Mouse (Mus musculus) midbrain, postnatal 0 days (tissue): ENCODE data around the gene 2010003K11Rik. TPM values are rescaled to one million over a fixed set of nuclear protein-coding genes. Genes with fewer than 3 reads are reported as not detected.

Experiments used
- ATAC-seq: fragments of 200-750 bp; cut with Nextera tagmentation; 2 replicates; pipeline ENCODE4 v1.8.0; 2017; ENCODE audit warnings: moderate number of reproducible peaks, mild to moderate bottlenecking, moderate TSS enrichment, moderate library complexity; ENCODE audit not compliant: low FRiP score
- DNase-seq: peaks from one replicate; pipeline ENCODE4 v3.0.0-alpha.2; 2015; ENCODE audit warnings: low spot score
- H3K27ac ChIP-seq: fragments of 300-500 bp; sonication (generic); 2 replicates; pipeline ENCODE4 v1.5.1; 2014; ENCODE audit warnings: low read depth, mild to moderate bottlenecking, low read length, mixed read lengths
- H3K27me3 ChIP-seq: fragments of 300-500 bp; sonication (generic); 2 replicates; pipeline ENCODE4 v1.6.1; 2014; ENCODE audit warnings: low read length, control low read depth, mixed read lengths; ENCODE audit not compliant: insufficient read depth
- H3K36me3 ChIP-seq: fragments of 300-500 bp; sonication (generic); 2 replicates; pipeline ENCODE4 v1.6.1; 2014; ENCODE audit warnings: low read length, control low read depth, mixed read lengths; ENCODE audit not compliant: insufficient read depth
- H3K4me1 ChIP-seq: fragments of 300-500 bp; sonication (generic); 2 replicates; pipeline ENCODE4 v1.6.1; 2014; ENCODE audit warnings: mild to moderate bottlenecking, control low read depth, antibody characterized with exemption, low read length, mixed read lengths; ENCODE audit not compliant: insufficient read depth
- H3K4me2 ChIP-seq: fragments of 300-500 bp; sonication (generic); 2 replicates; pipeline ENCODE4 v1.6.1; 2014; ENCODE audit warnings: low read depth, mild to moderate bottlenecking, low read length, mixed read lengths; ENCODE audit not compliant: poor library complexity, severe bottlenecking
- H3K4me3 ChIP-seq: fragments of 300-500 bp; sonication (generic); 2 replicates; pipeline ENCODE4 v1.5.1; 2014; ENCODE audit warnings: low read depth, mild to moderate bottlenecking, low read length, moderate library complexity
- H3K9ac ChIP-seq: fragments of 300-500 bp; sonication (generic); replicated peaks from 2 replicates; pipeline ENCODE4 v1.6.1; 2014; ENCODE audit warnings: mild to moderate bottlenecking, low read length, moderate library complexity, mixed read lengths; ENCODE audit not compliant: poor library complexity, severe bottlenecking
- H3K9me3 ChIP-seq: fragments of 300-500 bp; sonication (generic); 2 replicates; pipeline ENCODE4 v1.6.1; 2016; ENCODE audit warnings: low read length, control low read depth
- CTCF ChIP-seq: IDR thresholded peaks from 2 replicates; pipeline ENCODE4 v1.5.1; 2016; ENCODE audit warnings: antibody characterized with exemption, mild to moderate bottlenecking
- WGBS: fragments of 180-500 bp; shearing (Covaris S2); extraction: QIAGEN DNeasy Blood & Tissue Kit; methylation state at CpG from one replicate; pipeline ENCODE4 v1.1.7; 2014; 5-methylcytosine and 5-hydroxymethylcytosine counted together
- polyA plus RNA-seq: library from polyadenylated mRNA; unstranded; fragments of >200 nt; fragmentation: Nextera tagmentation; extraction: Ambion mirVana; gene quantifications from 2 replicates; pipeline ENCODE4 v1.2.1, GENCODE M21; 2015
- total RNA-seq: library from RNA; depleted of rRNA; stranded (reverse); fragments of >200 nt; gene quantifications from 2 replicates; pipeline ENCODE4 v1.2.3, GENCODE M21; 2014

2010003K11Rik gene
- total and polyA plus RNA-seq, 2 experiments from 2014 or later = not detected

DNA sequence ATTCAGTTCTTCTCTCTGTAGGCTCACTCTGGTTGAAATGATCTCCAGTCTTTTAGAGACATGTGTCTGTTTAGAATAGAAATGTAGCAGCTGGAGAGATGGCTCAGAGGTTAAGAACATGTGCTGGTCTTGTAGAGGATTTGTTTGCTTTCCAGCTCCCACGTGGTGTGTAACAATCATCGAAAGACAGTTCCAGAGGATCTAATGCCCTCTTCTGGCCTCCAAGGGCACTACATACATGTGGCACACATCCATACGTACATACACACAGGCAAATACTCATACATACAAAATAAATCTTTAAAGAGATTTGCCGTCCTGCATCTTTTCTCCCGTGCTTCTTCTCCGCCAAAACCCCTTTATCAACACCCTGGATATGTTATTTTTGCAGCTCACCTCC lies 41.9 kb upstream of the 2010003K11Rik start:
- Histone ChIP-seq H3K4me2 (no peak overlapping the region), H3K36me3 (no peaks in the 10 kb centered on the region), H3K9ac (no peak overlapping the region), H3K27ac (no peak overlapping the region), H3K4me3 (no peak overlapping the region), H3K9me3 (no peaks in the 10 kb centered on the region), H3K27me3 (no peaks in the 10 kb centered on the region), H3K4me1 (no peaks in the 10 kb centered on the region)
- whole genome bisulfite sequencing = 88% methylated on average over 6 of the region's 6 CpGs
- no peak for DNase-seq
- TF ChIP-seq CTCF = no peak; the same call in 1 of the 2 replicates
- no peak for ATAC-seq

DNA sequence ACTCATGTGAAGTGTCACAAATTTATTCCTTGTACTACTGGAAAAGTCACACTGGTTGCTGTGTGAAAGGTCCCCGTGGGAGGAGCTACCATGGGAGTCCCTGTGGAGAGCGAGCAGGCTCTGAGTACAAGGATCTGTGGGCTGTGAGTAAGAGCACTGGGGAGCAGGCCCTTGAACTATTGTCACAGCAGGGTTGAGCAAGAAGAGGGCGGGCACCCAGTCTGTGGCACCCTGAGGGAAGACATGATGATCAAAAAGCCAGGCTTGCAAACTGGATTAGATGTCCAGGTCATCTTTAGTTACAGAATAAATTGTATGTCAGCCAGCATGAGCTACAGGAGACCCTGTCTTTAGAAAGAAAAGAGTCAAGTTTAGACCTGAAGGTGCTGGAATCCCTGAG lies 38.2 kb upstream of the 2010003K11Rik start:
- no peaks in the 10 kb centered on the region for H3K36me3 ChIP-seq
- DNase-seq = no peak
- H3K27ac ChIP-seq = no peak overlapping the region
- no peak overlapping the region for H3K9ac ChIP-seq
- H3K4me1 ChIP-seq = no peaks in the 10 kb centered on the region
- 62% methylated on average over 3 of the region's 3 CpGs for WGBS
- H3K4me2 ChIP-seq = no peak overlapping the region
- TF ChIP-seq CTCF = no peak
- ATAC-seq = no peak
- H3K27me3 ChIP-seq = no peaks in the 10 kb centered on the region
- no peaks in the 10 kb centered on the region for H3K9me3 ChIP-seq
- no peak overlapping the region for H3K4me3 ChIP-seq

DNA sequence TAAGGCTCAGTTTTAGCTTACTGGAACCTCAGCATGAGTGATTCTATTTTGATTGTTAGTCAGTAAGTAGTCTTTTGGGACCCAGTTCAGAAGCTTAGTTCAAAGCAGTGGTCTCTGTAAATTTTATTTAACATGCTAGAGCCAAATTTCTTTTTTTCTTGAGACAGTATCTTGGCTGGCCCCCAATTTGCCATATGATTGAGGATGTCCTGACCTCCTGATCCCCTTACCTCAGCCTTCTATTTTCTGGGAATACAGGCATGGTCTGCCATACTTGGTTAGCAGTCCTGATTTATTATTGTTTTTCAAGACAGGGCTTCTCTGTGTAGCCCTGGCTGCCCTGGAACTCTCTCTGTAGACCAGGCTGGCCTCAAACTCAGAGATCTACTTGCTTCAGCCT lies 37.5 kb upstream of the 2010003K11Rik start:
- H3K9ac ChIP-seq = no peak overlapping the region
- H3K27ac ChIP-seq = no peak overlapping the region
- no peaks in the 10 kb centered on the region for H3K27me3 ChIP-seq
- no peaks in the 10 kb centered on the region for H3K36me3 ChIP-seq
- H3K9me3 ChIP-seq = no peaks in the 10 kb centered on the region
- no peak for DNase-seq
- no peak for ATAC-seq
- TF ChIP-seq CTCF = no peak
- no peak overlapping the region for H3K4me2 ChIP-seq
- no peaks in the 10 kb centered on the region for H3K4me1 ChIP-seq
- no peak overlapping the region for H3K4me3 ChIP-seq

DNA sequence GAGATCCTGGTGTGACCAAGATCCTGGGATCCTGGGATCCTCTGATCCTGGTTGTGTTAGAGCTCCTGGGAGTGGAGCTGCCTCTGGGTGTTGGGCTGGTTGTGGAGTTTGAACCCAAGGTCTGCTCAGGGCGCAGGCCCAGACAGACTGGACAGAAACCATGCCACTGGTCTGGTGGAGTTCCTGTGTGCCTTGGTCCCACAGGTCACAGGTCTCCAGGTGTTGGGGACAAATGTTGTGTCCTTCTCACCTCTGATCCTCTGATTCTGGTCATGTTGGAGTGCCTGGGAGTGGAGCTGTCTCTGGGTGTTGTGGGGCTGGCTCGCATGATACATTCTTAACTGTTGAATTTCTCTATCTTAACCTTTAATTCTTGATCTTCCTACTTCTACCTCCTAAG lies 36.3 kb upstream of the 2010003K11Rik start:
- H3K4me1 ChIP-seq = no peaks in the 10 kb centered on the region
- H3K9me3 ChIP-seq = no peaks in the 10 kb centered on the region
- DNase-seq (no peak), ATAC-seq (no peak)
- no peaks in the 10 kb centered on the region for H3K27me3 ChIP-seq
- H3K4me3 ChIP-seq = no peak overlapping the region
- H3K9ac ChIP-seq = no peak overlapping the region
- WGBS = 100% methylated on average over 2 of the region's 2 CpGs
- no peak overlapping the region for H3K27ac ChIP-seq
- TF ChIP-seq CTCF = no peak
- H3K36me3 ChIP-seq = no peaks in the 10 kb centered on the region
- no peak overlapping the region for H3K4me2 ChIP-seq

DNA sequence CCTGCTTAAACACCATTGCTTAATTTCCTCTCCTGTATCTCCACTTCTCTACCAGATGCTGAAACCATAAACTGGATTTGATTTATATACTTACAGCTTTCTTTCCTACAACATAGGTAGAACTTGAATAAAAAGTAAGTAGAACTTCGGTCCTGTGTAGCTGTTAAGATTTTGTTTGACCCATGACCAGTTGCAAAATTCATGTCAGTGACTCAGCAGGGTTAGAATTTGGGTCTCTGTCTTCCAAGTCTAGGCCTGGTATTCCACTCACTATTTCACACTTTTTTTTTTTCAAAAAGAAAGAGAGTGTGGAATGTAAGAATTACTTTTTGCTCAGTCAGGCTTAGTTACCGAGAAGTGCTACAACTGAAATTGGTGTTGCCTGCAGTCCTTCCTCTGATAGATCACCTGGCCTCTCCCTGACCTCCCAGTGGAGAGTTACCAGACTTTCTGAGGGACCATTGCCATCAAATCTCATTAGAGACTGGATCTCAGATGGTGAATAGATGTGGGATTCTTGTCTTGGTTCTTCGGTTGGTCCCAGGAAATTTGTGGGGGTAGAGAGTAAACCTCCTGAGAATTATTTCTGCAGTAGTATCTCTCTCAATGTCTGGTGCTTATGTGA lies 23.2 kb upstream of the 2010003K11Rik start:
- Histone ChIP-seq H3K27me3 (no peaks in the 10 kb centered on the region), H3K4me3 (no peak overlapping the region), H3K36me3 (no peaks in the 10 kb centered on the region), H3K27ac (no peak overlapping the region), H3K4me2 (no peak overlapping the region), H3K4me1 (no peaks in the 10 kb centered on the region), H3K9me3 (no peaks in the 10 kb centered on the region), H3K9ac (no peak overlapping the region)
- no peak for TF ChIP-seq CTCF
- ATAC-seq = no peak
- DNase-seq = no peak
- 94% methylated on average over 3 of the region's 3 CpGs for WGBS

GRCm38 (mm10) chr19:4517483-4517882 lies 19.1 kb upstream of the 2010003K11Rik start:
- TF ChIP-seq CTCF = no peak
- H3K27ac ChIP-seq = no peak overlapping the region
- no peaks in the 10 kb centered on the region for H3K9me3 ChIP-seq
- ATAC-seq (no peak), DNase-seq (no peak)
- no peak overlapping the region for H3K4me3 ChIP-seq
- H3K27me3 ChIP-seq = no peaks in the 10 kb centered on the region
- WGBS = 75% methylated on average over 1 of the region's 1 CpGs
- H3K36me3 ChIP-seq = no peaks in the 10 kb centered on the region
- H3K9ac ChIP-seq = no peak overlapping the region
- H3K4me1 ChIP-seq = no peaks in the 10 kb centered on the region
- H3K4me2 ChIP-seq = no peak overlapping the region
